13 mouse cellular contexts compared by ENCODE assay signal in genomic region chr4:107830189-107830588, GRCm38 (mm10). TPM values are rescaled to one million over a fixed set of nuclear protein-coding genes. Genes with fewer than 3 reads are reported as not detected.
DNase-seq lines count a peak whose midpoint lies in the region; ATAC-seq and TF ChIP-seq lines count a peak whose summit lies in the region.
"Had no signal": no experiment of that assay in that cellular context is flagged by ENCODE, and none has a peak within 500 bp of the region (broad histone marks: within the 10 kb centered on the region; RNA-seq: fewer than 3 reads in every experiment).

No protein-coding gene starts in this region.

- peak overlapping the region; percentile 84 for H3K27ac ChIP-seq in forebrain, postnatal 0 days (ENCODE audit: low read depth, low read length)
- H3K27ac ChIP-seq in limb, embryonic 13.5 days: peak overlapping the region; percentile 28; the same call in 1 of the 2 replicates

- intact Hi-C loops in left cerebral cortex, postnatal 10 days (cut with DNase I): no loop called here

- H3K4me2 ChIP-seq in forebrain, postnatal 0 days (ENCODE audit: low read depth): no peak overlapping the region
- H3K4me2 ChIP-seq in limb, embryonic 13.5 days (replicated peaks): no peak overlapping the region

- TF ChIP-seq CTCF in forebrain, postnatal 0 days (IDR thresholded peaks at IDR 0.05; ENCODE audit: low read depth): no peak

- peaks cover 71% of the 10 kb centered on the region for H3K4me1 ChIP-seq in forebrain, postnatal 0 days (ENCODE audit: insufficient read depth)
- peaks cover 11% of the 10 kb centered on the region for H3K4me1 ChIP-seq in limb, embryonic 13.5 days

- H3K9ac ChIP-seq in forebrain, postnatal 0 days: no peak overlapping the region
- H3K9ac ChIP-seq in limb, embryonic 13.5 days: peak overlapping the region; percentile 43; the same call in 1 of the 2 replicates

- no peak for ATAC-seq in forebrain, postnatal 0 days
- no peak for ATAC-seq in limb, embryonic 13.5 days (ENCODE audit: low FRiP score, low read depth)

- H3K4me3 ChIP-seq in forebrain, postnatal 0 days (ENCODE audit: low read depth, low read length): no peak overlapping the region
- H3K4me3 ChIP-seq in limb, embryonic 13.5 days: no peak overlapping the region
- H3K4me3 ChIP-seq: erythroblast, embryonic 14.5 days; megakaryocyte, embryonic 14.5 days had no signal

- H3K27me3 ChIP-seq in forebrain, postnatal 0 days (ENCODE audit: insufficient read depth, low read length): no peaks in the 10 kb centered on the region
- no peaks in the 10 kb centered on the region for H3K27me3 ChIP-seq in limb, embryonic 13.5 days
- H3K27me3 ChIP-seq: megakaryocyte, embryonic 14.5 days had no signal

- DNase-seq in left cerebral cortex, adult 18-20 months (ENCODE audit: low spot score in 2 of 2): peak; percentile 68 to 80
- no peak for DNase-seq in left cerebral cortex, postnatal 10 days (ENCODE audit: extremely low spot score in 1 of 2, low spot score in 2 of 2)
- no peak for DNase-seq in forebrain, postnatal 0 days
- peak; percentile 56 for DNase-seq in right cerebral cortex, postnatal 25 days
- no peak for DNase-seq in natural killer cell, adult 2 months (ENCODE audit: low spot score in 2 of 2)
- no peak for DNase-seq in thymus, postnatal 10 days (ENCODE audit: low spot score in 2 of 2)
- DNase-seq in gastrocnemius, adult 18-20 months (ENCODE audit: low spot score): no peak
- DNase-seq: adrenal gland, postnatal 14 days; heart, adult 18-20 months; heart, postnatal 36 days had no signal

- 43% methylated on average over 10 of the region's 10 CpGs for WGBS in forebrain, postnatal 0 days
- WGBS in limb, embryonic 13.5 days: 80% methylated on average over 10 of the region's 10 CpGs

- H3K36me3 ChIP-seq in forebrain, postnatal 0 days (ENCODE audit: insufficient read depth): peaks cover 7% of the 10 kb centered on the region; the same call in 1 of the 2 replicates
- no peaks in the 10 kb centered on the region for H3K36me3 ChIP-seq in limb, embryonic 13.5 days

- no peaks in the 10 kb centered on the region for H3K9me3 ChIP-seq in forebrain, postnatal 0 days (ENCODE audit: low read length)
- no peaks in the 10 kb centered on the region for H3K9me3 ChIP-seq in limb, embryonic 13.5 days
- H3K9me3 ChIP-seq: megakaryocyte, embryonic 14.5 days had no signal

RNA-seq across cellular contexts. Expression of gene Lrp8, which starts 28.1 kb away (rescaled TPM):
- 10 to 100 TPM; 84.3 to 94.0 TPM for total RNA-seq in left cerebral cortex, adult 18-20 months (2021)
- 100 to 1,000 TPM; 165 to 168 TPM for total RNA-seq in left cerebral cortex, postnatal 10 days (2021)
- total RNA-seq in forebrain, postnatal 0 days (2014; rRNA removed): 60.7 and 90.2 TPM in 2 replicates
- 21.9 and 38.3 TPM in 2 replicates for polyA plus RNA-seq in forebrain, postnatal 0 days (2015; fragmentation: Nextera tagmentation; extraction: Ambion mirVana)
- 3.1 and 3.3 TPM in 2 replicates for polyA plus RNA-seq in limb, embryonic 13.5 days (2015; fragmentation: Nextera tagmentation; extraction: Ambion mirVana)
- under 1 TPM; 0.05 to 0.07 TPM for total RNA-seq in gastrocnemius, adult 18-20 months (2021)

RNA-seq across cellular contexts. Expression of gene Magoh, which starts 49.4 kb away (rescaled TPM):
- 10 to 100 TPM; 39.4 to 42.4 TPM for total RNA-seq in left cerebral cortex, adult 18-20 months (2021)
- total RNA-seq in left cerebral cortex, postnatal 10 days (2021): 10 to 100 TPM; 43.9 to 46.4 TPM
- 49.8 and 64.5 TPM in 2 replicates for total RNA-seq in forebrain, postnatal 0 days (2014; rRNA removed)
- polyA plus RNA-seq in forebrain, postnatal 0 days (2015; fragmentation: Nextera tagmentation; extraction: Ambion mirVana): 138 and 180 TPM in 2 replicates
- 212 and 216 TPM in 2 replicates for polyA plus RNA-seq in limb, embryonic 13.5 days (2015; fragmentation: Nextera tagmentation; extraction: Ambion mirVana)
- total RNA-seq in gastrocnemius, adult 18-20 months (2021): 10 to 100 TPM; 25.6 to 32.3 TPM

RNA-seq across cellular contexts. Expression of gene 0610037L13Rik, which starts 59.4 kb away (rescaled TPM):
- 10 to 100 TPM; 61.8 to 63.7 TPM for total RNA-seq in left cerebral cortex, adult 18-20 months (2021)
- 10 to 100 TPM; 63.3 to 67.7 TPM for total RNA-seq in left cerebral cortex, postnatal 10 days (2021)
- total RNA-seq in forebrain, postnatal 0 days (2014; rRNA removed): 63.7 and 75.6 TPM in 2 replicates
- polyA plus RNA-seq in forebrain, postnatal 0 days (2015; fragmentation: Nextera tagmentation; extraction: Ambion mirVana): 102 and 110 TPM in 2 replicates
- 148 and 152 TPM in 2 replicates for polyA plus RNA-seq in limb, embryonic 13.5 days (2015; fragmentation: Nextera tagmentation; extraction: Ambion mirVana)
- total RNA-seq in gastrocnemius, adult 18-20 months (2021): 10 to 100 TPM; 40.5 to 53.7 TPM

Comparison
In these comparisons a context has a peak if more than half of its experiments do, and no peak if none do; other contexts are left out.
1. DNase-seq: peak in left cerebral cortex, adult 18-20 months (2 of 2) and right cerebral cortex, postnatal 25 days (single experiment); none in left cerebral cortex, postnatal 10 days (0 of 2), forebrain, postnatal 0 days (single experiment), natural killer cell, adult 2 months (0 of 2), thymus, postnatal 10 days (0 of 2) and gastrocnemius, adult 18-20 months (single experiment).
2. RNA of gene Lrp8, which starts 28.1 kb away (total RNA-seq): 165 to 168 TPM in left cerebral cortex, postnatal 10 days, 84.3 to 94.0 TPM in left cerebral cortex, adult 18-20 months and 60.7 to 90.2 TPM in forebrain, postnatal 0 days; 0.05 to 0.07 TPM in gastrocnemius, adult 18-20 months; every median in the first group is over 10 times any median in the second.